ENCODE assay signal across 31 mouse cellular contexts in genomic region chr10:3555128-3555527, GRCm38 (mm10). TPM values are rescaled to one million over a fixed set of nuclear protein-coding genes. Genes with fewer than 3 reads are reported as not detected.
DNase-seq lines count a peak whose midpoint lies in the region; ATAC-seq and TF ChIP-seq lines count a peak whose summit lies in the region.
"Had no signal": no experiment of that assay in that cellular context is flagged by ENCODE, and none has a peak within 500 bp of the region (broad histone marks: within the 10 kb centered on the region; RNA-seq: fewer than 3 reads in every experiment).

No protein-coding gene starts in this region.

- WGBS in intestine, postnatal 0 days = 40% methylated on average over 5 of the region's 5 CpGs
- 59% methylated on average over 5 of the region's 5 CpGs for WGBS in intestine, embryonic 15.5 days
- WGBS in liver, adult 2 months = 73% methylated on average over 5 of the region's 5 CpGs
- WGBS in stomach, postnatal 0 days = 59% methylated on average over 5 of the region's 5 CpGs

- TF ChIP-seq EP300 in stomach, postnatal 0 days (optimal IDR thresholded peaks at IDR 0.05) = no peak

- no peak for TF ChIP-seq POLR2A in liver, adult 2 months (IDR thresholded peaks at IDR 0.05; ENCODE audit: extremely low read depth, insufficient read depth, low read length)

- H3K4me3 ChIP-seq in intestine, postnatal 0 days (ENCODE audit: low read depth, low read length) = no peak overlapping the region
- no peak overlapping the region for H3K4me3 ChIP-seq in intestine, embryonic 15.5 days (replicated peaks)
- no peak overlapping the region for H3K4me3 ChIP-seq in liver, adult 2 months (ENCODE audit: insufficient read depth, low read depth, low read length)
- H3K4me3 ChIP-seq in E14TG2a.4 (replicated peaks; ENCODE audit: low read length) = no peak overlapping the region
- H3K4me3 ChIP-seq in stomach, postnatal 0 days (ENCODE audit: low read depth, low read length) = no peak overlapping the region
- H3K4me3 ChIP-seq: embryonic facial prominence, embryonic 13.5 days; forebrain, embryonic 10.5 days; forebrain, embryonic 15.5 days; heart, embryonic 15.5 days; limb, embryonic 10.5 days; limb, embryonic 15.5 days; midbrain, embryonic 13.5 days; neural tube, embryonic 15.5 days had no signal

- no peak for DNase-seq in liver, adult 2 months (ENCODE audit: extremely low read depth, low read depth, low spot score)
- no peak for DNase-seq in liver
- DNase-seq in stomach, postnatal 0 days (ENCODE audit: low spot score) = no peak
- DNase-seq: adrenal gland, postnatal 14 days; B cell, adult 2 months; cerebellum, adult 11-12 months; cerebellum, adult 9-11 months; heart, postnatal 4 days; kidney, adult 9 months; kidney, postnatal 25 days; lung, postnatal 10 days; retina, postnatal 1 day; right cerebral cortex, postnatal 14 days had no signal

- H3K79me2 ChIP-seq in liver, adult 2 months (ENCODE audit: control insufficient read depth, insufficient read depth, low read length) = no peaks in the 10 kb centered on the region

- TF ChIP-seq CTCF in intestine, postnatal 0 days (IDR thresholded peaks at IDR 0.05; ENCODE audit: low read depth) = peak; percentile 60
- 0 out of 2 replicates have a peak, but pooled peaks have one; percentile 7 for TF ChIP-seq CTCF in liver, adult 2 months (IDR thresholded peaks at IDR 0.05; ENCODE audit: low read depth, low read length)
- TF ChIP-seq CTCF in E14TG2a.4 (conservative IDR thresholded peaks at IDR 0.05; ENCODE audit: low read length) = 0 out of 2 replicates have a peak, but pooled peaks have one; percentile 5
- peak; percentile 59 for TF ChIP-seq CTCF in stomach, postnatal 0 days (IDR thresholded peaks at IDR 0.05; ENCODE audit: low read depth)

- H3K9me3 ChIP-seq in intestine, postnatal 0 days (ENCODE audit: control insufficient read depth) = no peaks in the 10 kb centered on the region
- 0 out of 2 replicates have a peak, but pooled peaks cover 2% of the 10 kb centered on the region for H3K9me3 ChIP-seq in intestine, embryonic 15.5 days
- H3K9me3 ChIP-seq in E14TG2a.4 (ENCODE audit: low read length) = peaks cover 4% of the 10 kb centered on the region; the same call in 1 of the 2 replicates
- no peaks in the 10 kb centered on the region for H3K9me3 ChIP-seq in stomach, postnatal 0 days (ENCODE audit: control insufficient read depth, low read length)
- H3K9me3 ChIP-seq: embryonic facial prominence, embryonic 13.5 days; forebrain, embryonic 10.5 days; forebrain, embryonic 15.5 days; G1E; heart, embryonic 15.5 days; limb, embryonic 10.5 days; limb, embryonic 15.5 days; midbrain, embryonic 13.5 days; neural tube, embryonic 15.5 days had no signal

- ATAC-seq in intestine, postnatal 0 days = no peak
- ATAC-seq in intestine, embryonic 15.5 days = no peak
- ATAC-seq in stomach, postnatal 0 days (ENCODE audit: low FRiP score, low TSS enrichment) = no peak
- ATAC-seq: forebrain, embryonic 15.5 days; inflammation-experienced regulatory T-cells, adult 6 months; midbrain, embryonic 13.5 days; Patski had no signal

- no peak overlapping the region for H3K9ac ChIP-seq in intestine, postnatal 0 days (ENCODE audit: low read depth, low read length)
- no peak overlapping the region for H3K9ac ChIP-seq in intestine, embryonic 15.5 days
- H3K9ac ChIP-seq in liver, adult 2 months (ENCODE audit: low read depth, low read length) = no peak overlapping the region
- no peak overlapping the region for H3K9ac ChIP-seq in stomach, postnatal 0 days (ENCODE audit: low read length)
- H3K9ac ChIP-seq: embryonic facial prominence, embryonic 13.5 days; forebrain, embryonic 15.5 days; heart, embryonic 15.5 days; hindbrain, embryonic 14.5 days; limb, embryonic 15.5 days; midbrain, embryonic 13.5 days; neural tube, embryonic 15.5 days had no signal

- H3K36me3 ChIP-seq in intestine, postnatal 0 days (ENCODE audit: control insufficient read depth, insufficient read depth) = no peaks in the 10 kb centered on the region
- H3K36me3 ChIP-seq in intestine, embryonic 15.5 days = no peaks in the 10 kb centered on the region
- peaks cover 11% of the 10 kb centered on the region for H3K36me3 ChIP-seq in liver, adult 2 months (ENCODE audit: control insufficient read depth, insufficient read depth, low read length)
- no peaks in the 10 kb centered on the region for H3K36me3 ChIP-seq in E14TG2a.4 (ENCODE audit: insufficient read depth, low read length)
- no peaks in the 10 kb centered on the region for H3K36me3 ChIP-seq in stomach, postnatal 0 days (ENCODE audit: control insufficient read depth, insufficient read depth, low read length)
- H3K36me3 ChIP-seq: embryonic facial prominence, embryonic 13.5 days; forebrain, embryonic 10.5 days; forebrain, embryonic 15.5 days; G1E; heart, embryonic 15.5 days; limb, embryonic 10.5 days; limb, embryonic 15.5 days; midbrain, embryonic 13.5 days; neural tube, embryonic 15.5 days had no signal

- H3K4me1 ChIP-seq in intestine, postnatal 0 days (replicated peaks; ENCODE audit: control insufficient read depth, insufficient read depth, low read length) = no peaks in the 10 kb centered on the region
- no peaks in the 10 kb centered on the region for H3K4me1 ChIP-seq in intestine, embryonic 15.5 days (replicated peaks)
- no peaks in the 10 kb centered on the region for H3K4me1 ChIP-seq in liver, adult 2 months (ENCODE audit: control insufficient read depth, insufficient read depth, low read length)
- H3K4me1 ChIP-seq in E14TG2a.4 (replicated peaks; ENCODE audit: low read depth, low read length) = no peaks in the 10 kb centered on the region
- H3K4me1 ChIP-seq in stomach, postnatal 0 days (replicated peaks; ENCODE audit: control insufficient read depth, insufficient read depth) = no peaks in the 10 kb centered on the region
- H3K4me1 ChIP-seq: embryonic facial prominence, embryonic 13.5 days; forebrain, embryonic 10.5 days; forebrain, embryonic 15.5 days; heart, embryonic 15.5 days; limb, embryonic 10.5 days; limb, embryonic 15.5 days; midbrain, embryonic 13.5 days; neural tube, embryonic 15.5 days had no signal

- no peaks in the 10 kb centered on the region for H3K27me3 ChIP-seq in intestine, postnatal 0 days (replicated peaks; ENCODE audit: control insufficient read depth, insufficient read depth, low read length)
- H3K27me3 ChIP-seq in intestine, embryonic 15.5 days (replicated peaks) = no peaks in the 10 kb centered on the region
- H3K27me3 ChIP-seq in liver, adult 2 months (ENCODE audit: control insufficient read depth, insufficient read depth, low read length) = no peaks in the 10 kb centered on the region
- no peaks in the 10 kb centered on the region; the same call in 1 of the 2 replicates for H3K27me3 ChIP-seq in E14TG2a.4 (ENCODE audit: insufficient read depth, low read length)
- no peaks in the 10 kb centered on the region for H3K27me3 ChIP-seq in stomach, postnatal 0 days (ENCODE audit: control insufficient read depth, insufficient read depth, low read length)
- H3K27me3 ChIP-seq: embryonic facial prominence, embryonic 13.5 days; forebrain, embryonic 15.5 days; heart, embryonic 15.5 days; limb, embryonic 15.5 days; midbrain, embryonic 13.5 days; neural tube, embryonic 15.5 days had no signal

- H3K27ac ChIP-seq in intestine, postnatal 0 days (ENCODE audit: low read depth, low read length) = no peak overlapping the region
- H3K27ac ChIP-seq in intestine, embryonic 15.5 days = no peak overlapping the region
- no peak overlapping the region for H3K27ac ChIP-seq in liver, adult 2 months (replicated peaks; ENCODE audit: insufficient read depth, low read depth, low read length)
- H3K27ac ChIP-seq in stomach, postnatal 0 days (replicated peaks) = no peak overlapping the region
- H3K27ac ChIP-seq: embryonic facial prominence, embryonic 13.5 days; forebrain, embryonic 10.5 days; forebrain, embryonic 15.5 days; heart, embryonic 15.5 days; hindbrain, embryonic 14.5 days; limb, embryonic 10.5 days; limb, embryonic 15.5 days; macrophage; midbrain, embryonic 13.5 days; neural tube, embryonic 15.5 days had no signal

- no peak overlapping the region for H3K4me2 ChIP-seq in intestine, postnatal 0 days (replicated peaks; ENCODE audit: low read depth)
- no peak overlapping the region for H3K4me2 ChIP-seq in intestine, embryonic 15.5 days (replicated peaks)
- no peak overlapping the region for H3K4me2 ChIP-seq in stomach, postnatal 0 days (replicated peaks; ENCODE audit: low read depth)
- H3K4me2 ChIP-seq: embryonic facial prominence, embryonic 13.5 days; forebrain, embryonic 15.5 days; heart, embryonic 15.5 days; hindbrain, embryonic 14.5 days; limb, embryonic 15.5 days; midbrain, embryonic 13.5 days; neural tube, embryonic 15.5 days had no signal

RNA-seq across cellular contexts. Expression of gene Iyd, which starts 15.1 kb away (rescaled TPM):
- polyA plus RNA-seq in intestine, postnatal 0 days (2015; fragmentation: Nextera tagmentation; extraction: Ambion mirVana) = 4.1 and 5.1 TPM in 2 replicates
- polyA plus RNA-seq in intestine, embryonic 15.5 days (2015; fragmentation: Nextera tagmentation; extraction: Ambion mirVana) = 4.4 and 5.5 TPM in 2 replicates
- 96.9 and 112 TPM in 2 replicates for total RNA-seq in liver, adult 2 months (2014; rRNA removed)
- 47.7 and 49.9 TPM in 2 replicates for polyA plus RNA-seq in liver, adult 2 months (2012; rRNA removed)
- 33.5 and 35.5 TPM in 2 replicates for polyA plus RNA-seq in stomach, postnatal 0 days (2015; fragmentation: Nextera tagmentation; extraction: Ambion mirVana)
- total RNA-seq: gastrocnemius, adult 8-10 months; megakaryocyte-erythroid progenitor cell, adult 5-6 weeks had no signal
- polyA plus RNA-seq: forebrain, embryonic 10.5 days; G1E; inflammation-experienced regulatory T-cells, adult 6 months; limb, embryonic 10.5 days; macrophage; Patski had no signal

Comparison
In these comparisons a context has a peak if more than half of its experiments do, and no peak if none do; other contexts are left out.
1. CTCF ChIP-seq: peak in every context shown above with its lines; median percentile 60 in intestine, postnatal 0 days; 59 in stomach, postnatal 0 days; 7 in liver, adult 2 months; 5 in E14TG2a.4.